Mouse (Mus musculus) gastrocnemius, postnatal 10 days (tissue): ENCODE data around the gene Phactr1. TPM values are rescaled to one million over a fixed set of nuclear protein-coding genes. Genes with fewer than 3 reads are reported as not detected.

Source experiments
- DNase-seq: peaks from one replicate; pipeline ENCODE4 v3.0.0; 2021; ENCODE audit warnings: mixed read lengths
- total RNA-seq, 2 experiments: library from RNA; stranded (reverse); gene quantifications; 2 replicates each; pipeline ENCODE4 v1.2.3; 2021

The Phactr1 gene
- total RNA-seq, 2 experiments from 2014 or later = 7.1 to 9.1 TPM

DNA sequence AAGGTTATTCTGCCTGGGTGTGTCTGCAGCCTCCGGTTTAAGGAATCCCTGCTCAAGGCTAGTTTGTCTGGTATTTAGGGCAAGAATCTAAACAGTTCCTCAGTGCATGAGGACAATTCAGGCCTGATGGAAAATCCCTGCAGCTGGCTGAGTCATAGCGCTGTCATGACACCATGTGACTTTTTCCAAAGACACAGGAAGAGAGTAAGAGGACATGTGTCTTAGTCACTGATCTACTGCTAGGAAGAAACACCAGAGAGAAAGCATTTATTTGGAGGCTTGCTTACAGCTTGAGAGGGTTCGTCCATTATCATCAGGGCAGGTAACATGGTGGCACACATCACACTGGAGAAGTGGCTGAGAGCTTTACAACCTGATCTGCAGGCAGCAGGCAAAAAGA, 352.0 kb downstream of the Phactr1 start:
- no peak for DNase-seq

DNA sequence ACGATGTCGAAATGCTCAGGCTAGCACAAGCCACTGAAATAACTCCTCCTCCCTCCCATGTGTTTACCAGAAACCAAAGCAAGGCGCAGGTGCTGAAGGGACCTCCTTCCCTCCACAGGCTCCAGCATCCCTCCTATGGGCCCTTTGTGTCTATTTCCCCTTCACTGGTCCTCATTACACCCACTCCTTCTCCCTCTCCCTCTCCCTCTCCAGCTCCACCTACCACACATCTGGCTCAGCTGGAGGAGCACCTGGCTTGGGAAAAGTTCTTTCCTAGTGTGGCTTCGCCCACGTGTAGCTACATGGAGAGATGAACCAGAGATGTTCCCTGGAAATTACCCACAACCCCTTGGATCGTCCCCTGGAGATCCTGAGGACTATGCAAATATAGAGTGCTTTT, 356.1 kb downstream of the Phactr1 start:
- no peak for DNase-seq

- no peak for DNase-seq
Measured at GRCm38 (mm10) chr13:43042766-43043165, 362.3 kb downstream of the Phactr1 start.

DNA sequence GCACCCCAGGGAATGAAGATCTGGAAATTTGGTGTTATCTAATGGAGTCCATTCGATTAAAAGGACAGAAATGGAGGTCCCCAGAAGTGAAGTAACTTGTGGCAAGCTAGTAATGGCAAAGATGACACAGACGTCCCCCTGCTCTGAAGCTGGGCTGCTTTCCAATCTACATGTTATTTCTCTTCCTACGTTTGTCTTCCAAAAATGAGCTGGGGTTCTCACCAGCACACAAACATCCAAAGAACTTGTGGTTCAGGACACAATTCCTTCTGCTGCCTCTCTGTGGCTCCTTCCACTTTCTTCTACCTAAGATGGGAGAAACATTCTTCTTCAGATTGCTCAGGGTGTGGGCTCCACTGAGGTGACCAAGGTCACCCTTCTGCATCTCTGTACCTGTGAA, 368.1 kb downstream of the Phactr1 start:
- DNase-seq = no peak

- no peak for DNase-seq
Measured at GRCm38 (mm10) chr13:43053201-43053600, 372.8 kb downstream of the Phactr1 start.

GRCm38 (mm10) chr13:43055136-43055535, 374.7 kb downstream of the Phactr1 start:
- no peak for DNase-seq

DNA sequence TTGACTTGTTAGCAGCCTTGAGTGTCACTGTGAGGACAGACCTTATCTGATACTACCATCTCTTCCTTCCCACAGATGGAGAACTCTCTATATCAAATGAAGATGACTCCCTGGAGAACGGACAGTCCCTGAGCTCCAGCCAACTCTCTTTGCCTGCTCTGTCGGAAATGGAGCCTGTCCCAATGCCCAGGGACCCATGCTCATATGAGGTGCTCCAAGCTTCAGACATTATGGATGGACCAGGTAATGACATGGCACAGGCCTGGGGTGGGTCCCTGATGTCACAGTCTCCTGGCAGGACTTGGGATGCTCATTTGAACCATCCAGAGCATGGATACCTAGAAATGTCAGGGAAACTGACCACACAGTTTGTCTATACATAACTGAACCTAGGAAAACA, 376.7 kb downstream of the Phactr1 start:
- DNase-seq = no peak

- no peak for DNase-seq
Measured at GRCm38 (mm10) chr13:43063355-43063754, 382.9 kb downstream of the Phactr1 start.

- DNase-seq = no peak
Measured at GRCm38 (mm10) chr13:43068716-43069265, 388.4 kb downstream of the Phactr1 start.

DNA sequence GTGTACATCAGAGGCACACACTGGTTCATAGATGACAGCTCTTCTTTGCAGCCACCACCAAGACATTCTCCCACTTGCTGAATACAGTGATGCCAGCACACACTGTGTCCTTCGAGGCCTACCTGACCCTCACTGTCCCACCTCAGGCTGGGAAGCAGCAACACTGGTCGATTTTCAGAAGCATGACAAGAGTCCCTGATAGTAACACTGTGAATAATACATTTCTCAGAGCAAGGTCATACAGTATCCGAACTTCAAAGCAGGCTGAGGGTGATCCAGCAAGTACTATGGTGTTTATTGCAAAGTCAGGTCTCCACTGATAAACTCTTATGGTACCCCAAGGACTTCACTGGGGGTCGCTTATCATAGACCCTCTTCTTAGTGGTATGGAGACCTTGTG, 390.1 kb downstream of the Phactr1 start:
- DNase-seq = no peak

DNA sequence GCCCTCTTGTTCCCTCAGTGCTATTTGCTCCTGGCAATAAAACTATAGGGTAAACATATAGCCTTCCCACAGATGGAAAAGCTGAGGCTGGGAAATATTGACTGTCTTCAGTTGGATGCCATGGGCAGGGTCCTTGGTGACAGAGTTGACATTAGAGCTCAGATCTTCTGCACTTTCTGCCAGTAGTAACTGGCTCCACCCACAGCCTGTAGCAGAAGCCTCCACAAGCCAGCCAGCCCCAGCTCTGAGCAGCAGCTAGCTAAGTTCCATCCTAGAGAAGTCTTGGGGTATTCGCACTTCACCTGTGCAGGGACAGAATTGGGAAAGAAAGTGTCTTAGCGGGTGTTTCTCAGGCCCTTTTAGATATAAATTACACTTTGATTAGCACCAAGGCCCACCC, 390.5 kb downstream of the Phactr1 start:
- no peak for DNase-seq

GRCm38 (mm10) chr13:43075456-43075855, 395.0 kb downstream of the Phactr1 start:
- no peak for DNase-seq

- DNase-seq = no peak
Measured at GRCm38 (mm10) chr13:43077485-43077884, 397.1 kb downstream of the Phactr1 start.

DNA sequence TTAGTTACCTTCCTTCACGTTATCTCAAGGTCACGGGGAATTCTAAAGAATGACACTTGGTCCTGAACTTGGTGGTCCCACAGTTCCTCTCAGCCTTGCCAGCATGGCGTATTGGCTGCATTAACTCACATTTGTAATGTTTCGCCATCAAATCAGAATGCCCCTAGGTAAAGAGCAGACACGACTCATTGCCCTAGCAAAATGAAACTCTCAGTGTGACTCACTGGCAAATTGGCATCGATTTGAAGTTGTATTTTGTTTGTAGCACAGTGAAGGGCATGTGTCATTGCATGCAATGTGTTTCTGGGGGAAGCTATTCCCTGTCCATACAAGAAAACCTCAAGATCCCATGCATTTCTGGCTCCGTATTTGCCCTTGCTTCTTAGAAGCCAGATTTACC, 404.8 kb downstream of the Phactr1 start:
- DNase-seq = no peak

DNA sequence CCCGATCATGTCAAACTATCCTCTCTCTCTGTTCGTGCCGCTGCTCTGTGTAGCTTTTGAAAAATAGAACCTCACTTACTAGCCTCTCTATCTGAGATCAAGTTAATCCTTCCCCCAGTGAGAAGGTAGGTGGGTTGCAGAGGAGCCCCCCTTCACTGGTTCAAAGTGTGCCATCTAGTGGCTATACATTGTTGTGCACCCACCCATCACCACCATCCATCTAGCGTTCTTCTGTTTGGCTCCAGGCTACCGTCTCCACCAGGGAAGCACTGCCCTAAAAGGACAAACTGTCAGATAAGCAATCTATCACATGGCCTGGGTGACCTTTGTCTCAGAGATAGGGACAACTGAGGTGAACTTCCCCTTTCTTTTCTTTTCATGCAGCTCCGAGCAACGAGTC, 413.9 kb downstream of the Phactr1 start:
- DNase-seq = peak; percentile 12

GRCm38 (mm10) chr13:43102943-43103342, 422.5 kb downstream of the Phactr1 start:
- no peak for DNase-seq

- DNase-seq = no peak
Measured at GRCm38 (mm10) chr13:43104496-43104895, 424.1 kb downstream of the Phactr1 start.

DNA sequence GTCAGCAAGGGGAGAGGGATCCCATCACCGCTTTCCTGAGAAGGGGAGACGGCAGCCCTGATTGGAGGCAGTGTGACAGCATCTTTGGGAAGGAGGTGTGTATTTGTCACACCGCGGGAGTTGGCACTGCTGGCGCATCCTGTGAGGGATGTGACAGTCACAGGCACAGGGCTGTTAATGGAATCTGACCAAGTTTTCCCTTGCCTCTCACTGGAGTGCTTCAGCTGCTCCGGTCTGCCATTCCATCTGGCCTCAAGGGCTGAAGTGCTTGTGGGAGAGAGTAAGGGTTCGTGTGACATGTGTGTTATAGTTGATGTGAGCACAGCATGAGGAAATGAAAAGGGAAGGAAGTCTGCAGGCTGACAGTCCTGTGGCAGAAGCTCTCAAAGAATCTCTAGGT, 431.9 kb downstream of the Phactr1 start:
- no peak for DNase-seq

DNA sequence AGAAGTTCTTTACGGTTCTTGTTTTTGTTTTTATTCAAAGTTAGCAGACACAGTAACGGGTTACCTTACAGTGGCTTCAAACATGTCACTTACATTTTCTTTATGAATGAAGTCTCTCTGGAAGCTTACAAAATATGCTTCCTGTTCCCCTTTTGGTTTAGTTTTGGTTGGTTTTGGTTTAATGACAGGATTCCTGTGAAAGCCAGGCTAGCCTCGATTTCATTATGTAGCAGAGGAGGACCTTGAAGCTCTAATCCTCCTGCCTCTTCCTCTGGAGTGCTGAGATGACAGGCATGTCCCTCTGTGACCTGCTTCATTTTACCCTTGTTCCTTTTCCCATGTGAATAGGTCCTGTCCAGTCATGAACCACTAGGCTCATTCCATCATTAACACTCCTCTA, 432.3 kb downstream of the Phactr1 start:
- no peak for DNase-seq

GRCm38 (mm10) chr13:43113141-43113540, 432.7 kb downstream of the Phactr1 start:
- no peak for DNase-seq

DNA sequence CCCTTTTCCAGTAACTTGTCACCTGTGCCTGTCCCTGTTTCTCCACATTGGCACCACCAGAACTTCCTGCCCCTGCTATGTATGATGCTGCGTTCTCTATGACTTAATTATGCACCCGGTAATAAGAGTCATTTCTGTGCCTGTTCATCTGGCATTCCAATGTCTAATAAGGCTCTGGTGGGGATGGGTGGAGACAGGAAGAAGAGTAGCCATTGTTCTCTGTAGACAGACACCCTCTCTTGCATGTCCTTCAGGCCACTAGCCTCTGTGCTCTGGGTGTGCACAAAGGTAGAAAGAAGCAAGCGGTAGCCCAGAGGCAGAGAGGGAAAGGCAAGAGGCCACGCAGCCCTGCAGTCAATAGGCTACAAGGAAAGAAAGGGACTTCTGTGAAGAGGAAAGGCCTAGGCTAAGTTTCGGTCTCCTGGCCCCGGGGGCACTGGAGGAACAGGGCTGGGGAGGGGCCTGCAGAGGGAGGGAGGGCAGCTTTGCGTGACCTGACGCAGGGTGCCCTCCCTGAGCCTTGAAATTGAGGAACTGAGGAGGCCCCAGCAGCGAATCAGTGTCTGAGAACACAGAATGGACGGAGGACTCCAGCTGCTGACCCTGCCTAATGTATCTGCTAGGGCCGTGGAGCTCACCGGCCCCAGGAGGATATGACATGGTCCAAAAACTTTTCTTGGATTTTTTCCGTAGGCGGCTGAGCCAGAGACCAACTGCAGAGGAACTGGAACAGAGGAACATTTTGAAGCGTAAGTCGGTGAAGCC, 442.1 kb downstream of the Phactr1 start:
- peak; percentile 22 for DNase-seq

DNA sequence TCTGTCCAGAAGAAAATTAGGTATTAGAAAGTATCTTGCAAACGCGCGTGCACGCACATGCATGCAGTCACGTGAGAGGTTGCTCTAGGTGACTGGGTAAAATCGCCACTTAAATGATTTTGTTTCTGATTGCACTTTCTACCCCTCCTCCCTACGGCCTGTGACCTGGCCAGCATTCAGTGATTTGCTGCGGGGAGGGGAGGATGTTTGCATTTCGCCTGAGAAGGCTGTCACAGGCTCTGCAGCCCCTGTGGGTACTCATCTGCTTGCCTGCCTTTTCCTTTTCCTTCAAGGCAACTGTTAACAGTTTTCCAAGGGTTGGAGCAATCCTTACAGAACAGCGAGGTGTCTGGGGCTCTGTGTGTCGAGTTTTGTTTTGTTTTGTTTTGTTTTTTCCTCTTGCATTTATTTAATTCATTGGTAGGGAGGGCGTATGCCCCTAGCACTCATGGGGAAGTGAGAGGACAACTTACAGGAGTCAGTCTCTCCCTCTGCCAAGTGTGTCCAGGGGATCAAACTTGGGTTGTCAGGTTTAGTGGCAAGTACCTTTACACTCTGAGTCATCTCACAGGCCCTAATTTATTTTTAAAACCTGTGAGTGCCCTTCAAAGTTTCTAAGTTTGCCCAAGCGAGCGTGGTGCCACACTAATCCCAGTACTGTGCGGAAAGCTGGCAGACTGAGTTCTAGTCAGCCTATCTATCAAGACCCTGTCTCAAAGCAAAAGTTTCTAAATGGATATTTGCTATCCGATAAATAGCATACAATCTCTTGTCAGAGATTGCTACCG, 443.7 kb downstream of the Phactr1 start:
- no peak for DNase-seq

DNA sequence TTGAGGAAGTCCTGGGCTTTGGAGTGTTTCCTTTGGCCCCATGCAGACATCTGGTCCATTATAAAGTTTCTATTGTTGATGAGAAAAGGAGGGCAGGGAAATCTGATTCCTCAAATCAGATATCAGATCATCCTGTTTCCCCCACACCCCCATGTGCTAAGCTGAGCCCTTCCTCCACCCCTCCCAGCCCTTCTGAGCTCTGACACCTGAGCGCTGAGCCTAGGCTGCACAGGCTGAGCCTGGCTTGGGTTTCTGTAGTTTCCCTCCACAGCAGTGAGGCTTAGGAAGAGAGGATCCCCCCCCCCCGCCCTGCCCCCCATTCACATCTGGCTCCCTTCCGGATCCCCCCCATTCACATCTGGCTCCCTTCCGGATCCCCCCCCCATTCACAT, 444.3 kb downstream of the Phactr1 start:
- DNase-seq = no peak

GRCm38 (mm10) chr13:43130161-43130560, 449.7 kb downstream of the Phactr1 start:
- no peak for DNase-seq
